Mouse (Mus musculus) kidney, adult 2 months (tissue): Measurements from ENCODE around the gene Cacna1c.

Experiments used
- CTCF ChIP-seq: fragments of 200-500 bp; conservative IDR thresholded peaks from 2 replicates; pipeline ENCODE4 v1.5.1; 2011; ENCODE audit warnings: low read depth, mild to moderate bottlenecking, control low read depth, low read length, moderate library complexity, mixed read lengths; ENCODE audit not compliant: insufficient read depth, insufficient read length
- POLR2A ChIP-seq: fragments of 200-500 bp; IDR thresholded peaks from one replicate; pipeline ENCODE4 v1.6.1; 2011; ENCODE audit warnings: low read depth, low read length, control low read depth

DNA sequence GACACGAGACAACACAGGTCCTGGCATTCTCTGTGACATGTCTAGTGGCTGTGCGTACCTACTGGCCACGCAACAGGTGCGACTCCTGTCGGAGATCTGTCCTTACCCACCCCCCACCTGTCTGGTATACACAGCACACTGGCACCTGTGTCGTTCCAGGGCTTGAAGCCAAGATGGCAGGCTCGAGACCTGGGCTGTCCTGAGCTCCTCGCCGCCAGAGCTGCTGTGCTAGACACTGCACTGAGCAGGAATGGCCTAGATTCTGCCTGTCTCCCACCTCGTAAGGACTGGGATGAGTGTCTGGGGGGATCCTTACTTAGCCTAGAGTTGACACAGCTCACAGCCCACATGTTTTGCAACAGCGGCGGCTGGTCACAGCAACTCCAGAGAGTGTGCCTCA is 29.0 kb upstream of the Cacna1c start:
- TF ChIP-seq CTCF = no peak
- TF ChIP-seq POLR2A = no peak
